Mouse (Mus musculus): ENCODE data around the gene Vps4b.

- TF ChIP-seq CTCF (IDR thresholded peaks at IDR 0.05) (peak; percentile 89), EP300 (IDR thresholded peaks at IDR 0.05) (no peak)
Observed at GRCm38 (mm10) chr1:106717071-106717601, 79.4 kb downstream of the Vps4b start.

Measured in lung, postnatal 0 days (tissue).